Mouse (Mus musculus) kidney, postnatal 36 days (tissue): ENCODE data around the gene Gimap7.

Experiments
- DNase-seq, 2 experiments: peaks; one replicate each; pipeline ENCODE4 v3.0.0; 2021 to 2022; ENCODE audit warnings: mixed read lengths in 2 of 2

The Gimap7 gene

GRCm38 (mm10) chr6:48741711-48742206 is 23.3 kb downstream of the Gimap7 start:
- peak; percentile 61 to 81 for DNase-seq

DNA sequence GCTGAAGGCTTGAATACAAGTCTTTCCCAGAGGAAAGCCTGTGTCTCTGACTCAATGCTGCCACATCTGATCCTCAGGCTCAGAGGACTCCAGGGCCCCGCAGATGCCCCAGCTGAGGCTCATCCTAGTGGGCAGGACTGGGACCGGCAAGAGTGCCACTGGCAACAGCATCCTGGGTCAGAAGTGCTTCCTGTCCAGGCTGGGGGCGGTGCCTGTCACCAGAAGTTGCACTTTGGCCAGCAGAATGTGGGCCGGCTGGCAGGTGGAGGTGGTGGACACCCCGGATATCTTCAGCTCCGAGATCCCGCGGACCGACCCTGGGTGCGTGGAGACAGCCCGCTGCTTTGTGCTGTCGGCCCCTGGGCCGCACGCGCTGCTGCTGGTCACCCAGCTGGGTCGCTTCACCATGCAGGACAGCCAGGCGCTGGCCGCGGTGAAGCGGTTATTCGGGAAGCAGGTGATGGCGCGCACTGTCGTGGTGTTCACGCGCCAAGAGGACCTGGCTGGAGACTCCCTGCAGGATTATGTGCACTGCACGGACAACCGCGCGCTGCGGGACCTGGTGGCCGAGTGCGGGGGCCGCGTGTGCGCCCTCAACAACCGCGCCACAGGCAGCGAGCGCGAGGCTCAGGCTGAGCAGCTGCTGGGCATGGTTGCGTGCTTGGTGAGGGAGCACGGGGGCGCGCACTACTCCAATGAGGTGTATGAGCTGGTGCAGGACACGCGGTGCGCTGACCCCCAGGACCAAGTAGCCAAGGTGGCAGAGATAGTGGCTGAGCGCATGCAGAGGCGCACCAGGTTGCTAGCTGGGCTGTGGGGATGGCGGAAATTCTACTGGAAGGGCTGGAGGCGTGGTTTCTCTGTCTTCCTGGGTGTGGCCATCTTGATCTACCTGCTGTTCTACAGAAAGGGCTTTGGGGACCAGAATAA is 24.3 kb downstream of the Gimap7 start:
- peak; percentile 91 to 93 for DNase-seq

- no peak for DNase-seq
Observed at GRCm38 (mm10) chr6:48745490-48745889, 27.1 kb downstream of the Gimap7 start.

- peak; percentile 74 to 83 for DNase-seq
Observed at GRCm38 (mm10) chr6:48745959-48746889, 27.8 kb downstream of the Gimap7 start, which contains the start of gene Gimap5. Gimap5 (plus strand) TSS chr6:48746197.

DNA sequence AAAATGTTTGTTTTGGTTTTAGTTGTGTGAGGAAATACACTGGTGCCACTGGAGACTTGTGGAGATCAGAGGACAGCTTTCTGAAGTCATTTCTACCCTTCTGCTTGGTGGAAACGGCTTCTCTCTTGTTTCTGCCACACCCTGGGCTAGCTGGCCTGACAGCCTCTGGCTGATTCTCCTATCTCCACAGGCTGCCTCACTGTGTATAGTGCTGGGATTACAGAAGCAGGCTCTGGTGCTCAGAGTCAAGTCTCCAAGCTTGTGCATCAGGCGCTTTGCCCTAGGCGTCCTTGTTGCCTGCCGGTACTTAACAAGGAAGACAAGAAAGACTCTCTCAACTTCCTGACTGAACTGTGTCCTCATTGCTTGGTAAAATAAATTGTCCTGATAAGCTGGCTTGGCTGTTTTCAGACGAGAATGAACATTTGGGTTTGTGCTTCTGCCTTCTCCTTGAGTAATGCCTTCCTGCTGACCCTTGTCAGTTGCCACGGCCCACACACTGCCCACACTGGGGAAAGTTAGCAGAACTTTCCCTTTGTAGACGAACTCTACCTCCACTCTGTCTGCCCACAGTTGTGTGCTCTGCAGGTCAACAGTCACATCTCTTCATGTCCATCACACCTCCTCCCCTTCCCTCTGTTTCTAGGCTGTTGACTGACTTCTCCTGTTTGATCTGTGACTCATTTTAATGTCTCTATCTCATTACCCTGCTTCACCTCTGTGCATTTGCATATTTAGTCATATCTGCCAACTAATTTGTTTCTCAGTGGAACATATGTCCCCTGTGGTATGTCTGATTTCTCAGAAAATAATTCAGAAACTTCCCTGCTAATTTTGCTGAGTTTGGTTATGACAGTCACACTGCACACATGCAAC is 28.9 kb downstream of the Gimap7 start:
- peak; percentile 49 to 53 for DNase-seq

DNA sequence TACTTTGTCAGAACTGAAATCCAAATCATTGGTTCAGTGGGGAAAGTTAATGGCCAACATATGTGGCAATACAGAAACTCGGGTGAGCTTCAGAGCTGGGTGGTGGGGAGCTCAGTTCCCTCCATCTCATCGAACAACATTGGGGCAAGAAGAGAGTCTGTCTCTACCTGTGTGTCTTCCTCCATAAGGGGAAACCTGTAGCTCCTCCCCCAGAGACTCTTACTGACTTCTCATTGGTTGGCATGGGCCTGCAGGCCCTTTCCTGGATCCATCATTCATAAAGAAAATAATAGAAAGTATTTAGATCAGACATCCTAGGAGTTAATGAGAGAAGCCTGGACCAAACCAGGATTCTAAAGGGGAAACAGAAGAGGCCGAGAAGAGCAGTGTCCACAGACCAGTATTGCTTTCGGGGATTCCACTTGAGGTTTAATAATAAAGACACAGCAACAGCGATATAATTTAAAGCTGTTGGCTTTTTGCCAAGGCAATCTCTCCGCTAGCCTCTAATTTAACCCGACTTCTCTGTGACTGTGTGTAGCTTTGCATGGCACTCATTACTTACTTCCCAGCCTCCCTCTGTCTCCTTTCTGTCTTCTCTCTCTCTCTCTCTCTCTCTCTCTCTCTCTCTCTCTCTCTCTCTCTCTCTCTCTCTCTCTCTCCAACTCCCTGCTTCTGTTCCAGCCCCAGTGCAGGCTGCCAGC is 45.3 kb downstream of the Gimap7 start:
- DNase-seq: no peak

GRCm38 (mm10) chr6:48764496-48764895 is 46.1 kb downstream of the Gimap7 start:
- DNase-seq: no peak

DNA sequence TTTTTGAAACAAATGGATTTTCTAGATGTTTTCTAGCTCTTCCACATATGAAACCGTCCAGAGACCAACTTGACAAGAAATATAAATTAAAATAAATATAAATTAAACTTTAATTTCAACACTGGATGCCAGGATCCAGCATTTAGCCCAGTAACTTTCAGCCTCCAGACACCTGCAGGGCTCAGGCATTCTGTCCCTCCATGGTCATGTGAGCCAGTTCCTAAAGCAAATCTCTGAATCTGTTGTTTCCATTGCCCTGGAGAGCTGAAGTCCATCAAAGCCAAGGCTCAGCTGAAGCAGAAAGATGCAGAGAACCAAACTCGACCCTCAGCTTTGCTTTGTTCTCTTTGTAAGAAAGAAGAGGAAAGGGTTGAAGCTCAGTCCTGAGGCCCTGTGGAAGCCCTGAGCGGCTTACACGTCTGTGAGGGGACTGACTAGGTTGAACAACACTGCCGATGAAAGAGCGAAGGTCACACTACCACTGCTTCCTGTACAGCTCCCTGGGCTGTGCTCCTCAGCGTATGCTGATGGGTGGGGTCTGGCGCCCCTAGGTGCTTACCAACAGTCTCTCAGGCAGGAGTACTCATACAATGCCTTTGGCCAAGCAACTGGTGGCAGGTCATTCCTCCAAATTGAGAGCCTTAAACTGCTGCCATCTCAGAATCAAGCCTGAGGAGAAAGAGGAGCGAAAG is 49.9 kb downstream of the Gimap7 start:
- no peak for DNase-seq

DNA sequence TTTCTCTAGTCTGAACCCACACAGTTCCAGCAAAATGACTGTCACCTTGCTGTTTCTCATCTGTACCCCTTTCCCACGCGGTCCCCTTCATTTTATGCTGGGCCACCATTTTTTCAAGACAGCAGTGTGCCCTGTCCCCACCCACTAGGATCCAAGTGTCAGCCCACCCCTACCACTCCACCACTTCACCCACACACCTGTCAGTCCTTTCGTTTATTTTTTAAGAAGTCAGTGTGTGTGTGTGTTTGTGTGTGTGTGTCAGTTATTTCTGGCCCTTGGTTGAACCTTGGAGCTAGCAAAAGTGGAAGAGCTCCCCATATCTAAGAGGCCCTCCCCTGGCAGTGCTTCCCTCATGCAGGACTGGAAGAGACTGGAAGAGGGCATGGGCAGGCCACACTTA is 50.5 kb downstream of the Gimap7 start:
- DNase-seq: no peak

GRCm38 (mm10) chr6:48770696-48771095 is 52.3 kb downstream of the Gimap7 start, which contains the start of gene Gimap3:
Gimap3 (minus strand) TSS chr6:48770851.
- DNase-seq: no peak

- DNase-seq: peak; percentile 92 to 95
Observed at GRCm38 (mm10) chr6:48772030-48772429, 53.6 kb downstream of the Gimap7 start.
